Mouse (Mus musculus) MEL (cell line): ENCODE measurements at regions not wholly inside any gene's neighbourhood (a gene's known extent, or its start where the extent isn't known, plus 50 kb on each side); places are given as distances from the start of the nearest gene placed in this dataset.
A peak's percentile ranks its signal among the peaks of the same experiment; 100 is the strongest.

ENCODE experiments used
- DNase-seq: peaks from one replicate; pipeline ENCODE4 v3.0.0; 2011; ENCODE audit warnings: low read depth, low spot score
- H3K27ac ChIP-seq: 2 replicates; pipeline ENCODE4 v1.5.1; 2012; ENCODE audit warnings: low read depth, mild to moderate bottlenecking, control low read depth, low read length, moderate library complexity; ENCODE audit not compliant: control insufficient read depth
- H3K27me3 ChIP-seq, 2 experiments: fragments of 150-350 bp in 1 of 2; sonication (generic) in 1 of 2; 2 replicates each; pipeline ENCODE4 v1.6.1; 2012; ENCODE audit warnings: low read length in 2 of 2, mild to moderate bottlenecking in 2 of 2, improper control_type of control experiment in 1 of 2, moderate library complexity in 1 of 2; ENCODE audit not compliant: insufficient read depth in 2 of 2, control insufficient read depth in 1 of 2
- H3K36me3 ChIP-seq, 2 experiments: 2 replicates each; pipeline ENCODE4 v1.6.1; 2012 to 2014; ENCODE audit warnings: low read length in 2 of 2, improper control_type of control experiment in 1 of 2, inconsistent platforms in 1 of 2, mild to moderate bottlenecking in 1 of 2; ENCODE audit not compliant: insufficient read depth in 2 of 2, control insufficient read depth in 1 of 2
- H3K4me1 ChIP-seq, 2 experiments: fragments of 150-350 bp in 1 of 2; sonication (generic) in 1 of 2; 2 replicates each; pipeline ENCODE4 v1.6.1; 2012; ENCODE audit warnings: low read length in 2 of 2, improper control_type of control experiment in 1 of 2, mild to moderate bottlenecking in 1 of 2; ENCODE audit not compliant: insufficient read depth in 2 of 2, control insufficient read depth in 1 of 2
- H3K4me3 ChIP-seq, 2 experiments: fragments of 150-350 bp in 1 of 2; sonication (generic) in 1 of 2; 2 replicates each; pipeline ENCODE4 v1.5.1; 2012; ENCODE audit warnings: low read depth in 2 of 2, low read length in 2 of 2, mild to moderate bottlenecking in 2 of 2, moderate library complexity in 2 of 2, control low read depth in 1 of 2, improper control_type of control experiment in 1 of 2; ENCODE audit not compliant: control insufficient read depth in 1 of 2, insufficient read depth in 1 of 2
- H3K79me2 ChIP-seq: 2 replicates; pipeline ENCODE4 v1.6.1; 2012; ENCODE audit warnings: mild to moderate bottlenecking, low read length, moderate library complexity; ENCODE audit not compliant: control insufficient read depth, poor library complexity, insufficient read depth
- H3K9ac ChIP-seq: 2 replicates; pipeline ENCODE4 v1.6.1; 2012; ENCODE audit warnings: low read depth, mild to moderate bottlenecking, control low read depth, low read length, moderate library complexity; ENCODE audit not compliant: control insufficient read depth, poor library complexity, severe bottlenecking
- H3K9me3 ChIP-seq: fragments of 150-350 bp; sonication (generic); replicated peaks from 2 replicates; pipeline ENCODE4 v1.6.1; 2012; ENCODE audit warnings: mild to moderate bottlenecking, low read length, improper control_type of control experiment, moderate library complexity; ENCODE audit not compliant: insufficient read depth
- CHD1 ChIP-seq: IDR thresholded peaks from 2 replicates; pipeline ENCODE4 v1.6.1; 2012; ENCODE audit warnings: low read depth, mild to moderate bottlenecking, inconsistent platforms, low read length, improper control_type of control experiment
- CTCF ChIP-seq, 3 experiments: IDR thresholded peaks in 2 of 3; conservative IDR thresholded peaks in 1 of 3; 2 replicates each; pipeline ENCODE4 v1.5.1; 2011 to 2012; ENCODE audit warnings: low read length in 3 of 3, low read depth in 2 of 3, mild to moderate bottlenecking in 2 of 3, improper control_type of control experiment in 1 of 3, inconsistent platforms in 1 of 3, mixed read lengths in 1 of 3, moderate library complexity in 1 of 3; ENCODE audit not compliant: control insufficient read depth in 1 of 3, insufficient read depth in 1 of 3, poor library complexity in 1 of 3, severe bottlenecking in 1 of 3
- E2F4 ChIP-seq: IDR thresholded peaks from 2 replicates; pipeline ENCODE4 v1.6.1; 2011; ENCODE audit warnings: low read depth, low read length, improper control_type of control experiment, borderline replicate concordance
- ELF1 ChIP-seq: IDR thresholded peaks from 2 replicates; pipeline ENCODE4 v1.6.1; 2014; ENCODE audit warnings: low read depth, mild to moderate bottlenecking, inconsistent platforms, low read length, improper control_type of control experiment, moderate library complexity
- EP300 ChIP-seq, 2 experiments: IDR thresholded peaks; 2 replicates each; pipeline ENCODE4 v1.6.1; 2011; ENCODE audit warnings: improper control_type of control experiment in 2 of 2, low read length in 2 of 2, low read depth in 1 of 2, mild to moderate bottlenecking in 1 of 2
- ETS1 ChIP-seq: IDR thresholded peaks from 2 replicates; pipeline ENCODE4 v1.6.1; 2012; ENCODE audit warnings: low read depth, mild to moderate bottlenecking, inconsistent platforms, low read length, improper control_type of control experiment, moderate library complexity
- GATA1 ChIP-seq: IDR thresholded peaks from 2 replicates; pipeline ENCODE4 v1.6.1; 2011; ENCODE audit warnings: low read depth, low read length, improper control_type of control experiment
- HCFC1 ChIP-seq: IDR thresholded peaks from 2 replicates; pipeline ENCODE4 v1.6.1; 2012; ENCODE audit warnings: low read depth, mild to moderate bottlenecking, inconsistent platforms, low read length, improper control_type of control experiment, moderate library complexity
- KAT2A ChIP-seq: conservative IDR thresholded peaks from 2 replicates; pipeline ENCODE4 v1.6.1; 2012; ENCODE audit warnings: low read depth, low read length, improper control_type of control experiment, inconsistent platforms
- MAFK ChIP-seq: IDR thresholded peaks from 2 replicates; pipeline ENCODE4 v1.6.1; 2011; ENCODE audit warnings: low read depth, mild to moderate bottlenecking, low read length, improper control_type of control experiment, borderline replicate concordance
- MAX ChIP-seq: IDR thresholded peaks from 2 replicates; pipeline ENCODE4 v1.6.1; 2011; ENCODE audit warnings: low read length, improper control_type of control experiment
- MXI1 ChIP-seq: IDR thresholded peaks from 2 replicates; pipeline ENCODE4 v1.6.1; 2011; ENCODE audit warnings: mild to moderate bottlenecking, low read depth, low read length, improper control_type of control experiment
- MYB ChIP-seq: IDR thresholded peaks from 2 replicates; pipeline ENCODE4 v1.6.1; 2011; ENCODE audit warnings: mild to moderate bottlenecking, low read depth, low read length, improper control_type of control experiment
- POLR2A ChIP-seq, 2 experiments: IDR thresholded peaks; 2 replicates each; pipeline ENCODE4 v1.6.1; 2011 to 2012; ENCODE audit warnings: low read length in 2 of 2, mild to moderate bottlenecking in 2 of 2, control low read depth in 1 of 2, improper control_type of control experiment in 1 of 2, low read depth in 1 of 2, moderate library complexity in 1 of 2; ENCODE audit not compliant: control insufficient read depth in 1 of 2, insufficient read depth in 1 of 2, poor library complexity in 1 of 2
- POLR2AphosphoS2 ChIP-seq: IDR thresholded peaks from 2 replicates; pipeline ENCODE4 v1.6.1; 2011; ENCODE audit warnings: low read length, improper control_type of control experiment
- POLR2AphosphoS5 ChIP-seq: IDR thresholded peaks from 2 replicates; pipeline ENCODE4 v1.6.1; 2012; ENCODE audit warnings: low read depth, borderline replicate concordance, mild to moderate bottlenecking, inconsistent platforms, low read length, moderate library complexity, mixed read lengths
- RAD21 ChIP-seq: IDR thresholded peaks from 2 replicates; pipeline ENCODE4 v1.6.1; 2011; ENCODE audit warnings: mild to moderate bottlenecking, low read depth, low read length, improper control_type of control experiment
- SIN3A ChIP-seq: IDR thresholded peaks from 2 replicates; pipeline ENCODE4 v1.6.1; 2012; ENCODE audit warnings: low read length, improper control_type of control experiment, inconsistent platforms
- SMC3 ChIP-seq: IDR thresholded peaks from 2 replicates; pipeline ENCODE4 v1.6.1; 2011; ENCODE audit warnings: low read depth, low read length, improper control_type of control experiment
- TAL1 ChIP-seq: IDR thresholded peaks from 2 replicates; pipeline ENCODE4 v1.6.1; 2012; ENCODE audit warnings: mild to moderate bottlenecking, inconsistent platforms, low read length, moderate library complexity, mixed read lengths
- TBP ChIP-seq: IDR thresholded peaks from 2 replicates; pipeline ENCODE4 v1.8.0; 2011; ENCODE audit warnings: low read depth, low read length, improper control_type of control experiment
- TCF12 ChIP-seq: IDR thresholded peaks from 2 replicates; pipeline ENCODE4 v1.6.1; 2014; ENCODE audit warnings: low read depth, mild to moderate bottlenecking, inconsistent platforms, low read length, improper control_type of control experiment, moderate library complexity
- UBTF ChIP-seq: IDR thresholded peaks from 2 replicates; pipeline ENCODE4 v1.6.1; 2012; ENCODE audit warnings: low read depth, mild to moderate bottlenecking, inconsistent platforms, low read length, improper control_type of control experiment, moderate library complexity, borderline replicate concordance; ENCODE audit not compliant: insufficient read depth
- USF1 ChIP-seq: IDR thresholded peaks from 2 replicates; pipeline ENCODE4 v1.6.1; 2014; ENCODE audit warnings: low read depth, mild to moderate bottlenecking, inconsistent platforms, low read length, improper control_type of control experiment, moderate library complexity
- ZC3H11A ChIP-seq: IDR thresholded peaks from 2 replicates; pipeline ENCODE4 v1.6.1; 2012; ENCODE audit warnings: low read depth, mild to moderate bottlenecking, inconsistent platforms, low read length, improper control_type of control experiment
- ZKSCAN1 ChIP-seq: IDR thresholded peaks from 2 replicates; pipeline ENCODE4 v1.6.1; 2012; ENCODE audit warnings: low read depth, mild to moderate bottlenecking, inconsistent platforms, low read length, improper control_type of control experiment, moderate library complexity
- ZMIZ1 ChIP-seq: IDR thresholded peaks from 2 replicates; pipeline ENCODE4 v1.6.1; 2012; ENCODE audit warnings: low read depth, mild to moderate bottlenecking, inconsistent platforms, low read length, improper control_type of control experiment, moderate library complexity
- ZNF384 ChIP-seq: IDR thresholded peaks from 2 replicates; pipeline ENCODE4 v1.6.1; 2012; ENCODE audit warnings: low read depth, mild to moderate bottlenecking, inconsistent platforms, low read length, improper control_type of control experiment

DNA sequence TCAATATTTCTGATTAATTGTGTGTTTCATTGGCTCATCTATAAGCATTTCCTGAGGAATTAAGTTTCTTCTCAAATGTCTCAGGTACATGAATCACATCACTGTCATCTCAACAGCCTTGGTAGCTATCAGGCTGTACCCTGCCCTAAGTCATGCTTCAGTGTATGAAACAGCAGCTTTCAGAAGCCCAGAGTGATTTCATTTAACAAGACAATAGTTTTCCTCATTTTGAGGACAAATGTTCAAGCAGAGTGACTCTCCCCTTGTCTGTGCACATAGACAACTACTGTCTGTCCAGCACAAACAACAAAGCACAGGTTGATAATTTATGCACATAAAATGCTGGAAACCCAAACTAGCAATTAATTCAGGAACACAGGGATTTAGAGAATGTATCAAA is 630.1 kb downstream of the Nebl start:
- no peak overlapping the region for H3K9ac ChIP-seq
- H3K9me3 ChIP-seq = no peaks in the 10 kb centered on the region
- H3K4me3 ChIP-seq = no peak overlapping the region
- H3K27me3 ChIP-seq = no peaks in the 10 kb centered on the region
- H3K79me2 ChIP-seq = no peaks in the 10 kb centered on the region
- no peak for TF ChIP-seq TBP
- no peak for TF ChIP-seq MAFK
- TF ChIP-seq E2F4 = no peak
- no peak for TF ChIP-seq ZKSCAN1
- no peak for TF ChIP-seq HCFC1
- no peak for TF ChIP-seq KAT2A
- no peak for TF ChIP-seq MXI1
- no peak for TF ChIP-seq MAX
- no peak for TF ChIP-seq SMC3
- H3K4me1 ChIP-seq = no peaks in the 10 kb centered on the region
- DNase-seq = no peak
- no peak overlapping the region for H3K27ac ChIP-seq
- H3K36me3 ChIP-seq = no peaks in the 10 kb centered on the region

DNA sequence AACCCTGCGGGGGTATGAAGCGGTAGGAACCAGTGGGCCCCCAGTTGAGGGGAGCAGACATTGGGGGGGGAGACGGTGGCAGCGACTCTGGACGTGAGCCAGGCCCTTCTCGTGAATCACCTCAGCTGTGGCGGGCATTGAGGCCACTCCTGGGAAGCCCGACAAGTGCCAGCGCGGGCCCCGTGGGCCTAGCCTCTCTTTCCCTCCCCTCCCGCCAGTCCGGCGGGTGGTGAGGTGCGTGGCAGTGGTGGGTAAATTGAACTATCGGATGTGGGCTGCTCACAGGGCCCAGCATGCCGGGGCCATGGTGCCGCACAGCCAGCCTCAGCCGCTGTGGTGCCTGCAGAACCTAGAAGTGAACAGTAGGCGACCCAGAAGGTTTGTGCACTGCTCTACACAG is 633.7 kb downstream of the Nebl start:
- DNase-seq = no peak
- H3K27me3 ChIP-seq = no peaks in the 10 kb centered on the region
- no peaks in the 10 kb centered on the region for H3K9me3 ChIP-seq
- no peaks in the 10 kb centered on the region for H3K4me1 ChIP-seq
- H3K9ac ChIP-seq = no peak overlapping the region
- TF ChIP-seq ZC3H11A (no peak), POLR2AphosphoS2 (no peak), TAL1 (no peak), MYB (no peak), ZKSCAN1 (no peak), GATA1 (no peak), EP300 (IDR thresholded peaks at IDR 0.05; ENCODE audit: low read depth in 1 of 2, low read length in 2 of 2) (no peak), CHD1 (no peak), CTCF (IDR thresholded peaks at IDR 0.05 in 2 of 3, conservative IDR thresholded peaks at IDR 0.05 in 1 of 3; ENCODE audit: control insufficient read depth in 1 of 3, insufficient read depth in 1 of 3, low read depth in 2 of 3, low read length in 3 of 3, poor library complexity in 1 of 3, severe bottlenecking in 1 of 3) (no peak)
- TF ChIP-seq, all 39 proteins: peak for 0
- no peak overlapping the region for H3K27ac ChIP-seq
- no peaks in the 10 kb centered on the region for H3K36me3 ChIP-seq
- H3K4me3 ChIP-seq = no peak overlapping the region
- H3K79me2 ChIP-seq = no peaks in the 10 kb centered on the region

DNA sequence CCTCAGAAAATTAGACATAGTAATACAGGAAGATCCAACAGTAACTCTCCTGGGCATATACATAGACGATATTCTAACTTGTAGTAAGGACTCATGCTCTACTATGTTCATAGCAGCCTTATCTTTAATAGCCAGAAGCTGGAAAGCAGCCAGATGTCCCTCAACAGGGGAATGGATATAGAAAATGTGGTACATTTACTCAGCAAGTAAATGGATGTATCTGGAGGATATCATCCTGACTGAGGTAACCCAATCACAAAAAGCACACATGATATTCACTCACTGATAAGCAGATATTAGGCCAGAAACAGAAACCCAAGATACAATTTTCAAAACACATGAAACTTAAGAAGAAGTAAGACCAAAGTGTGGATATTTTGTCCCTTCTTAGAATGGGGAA is 639.8 kb downstream of the Nebl start:
- no peak overlapping the region for H3K4me3 ChIP-seq
- H3K9me3 ChIP-seq = no peaks in the 10 kb centered on the region
- no peaks in the 10 kb centered on the region for H3K27me3 ChIP-seq
- no peaks in the 10 kb centered on the region for H3K79me2 ChIP-seq
- TF ChIP-seq UBTF (no peak), ZMIZ1 (no peak), MXI1 (no peak), USF1 (no peak), TAL1 (peak; percentile 31), ZNF384 (no peak), POLR2AphosphoS5 (no peak), TCF12 (peak; percentile 85), GATA1 (peak; percentile 77), SIN3A (no peak), POLR2A (IDR thresholded peaks at IDR 0.05; ENCODE audit: control insufficient read depth in 1 of 2, insufficient read depth in 1 of 2, low read depth in 1 of 2, low read length in 2 of 2, poor library complexity in 1 of 2) (no peak), EP300 (IDR thresholded peaks at IDR 0.05; ENCODE audit: low read depth in 1 of 2, low read length in 2 of 2) (peak; percentile 64 to 78), ELF1 (no peak), RAD21 (no peak), ETS1 (peak; percentile 48)
- no peak overlapping the region for H3K9ac ChIP-seq
- 0 out of 2 replicates have a peak overlapping the region, but pooled peaks have one; percentile 10 for H3K27ac ChIP-seq
- no peaks in the 10 kb centered on the region for H3K4me1 ChIP-seq
- peak; percentile 64 for DNase-seq
- no peaks in the 10 kb centered on the region for H3K36me3 ChIP-seq
